Mouse (Mus musculus) erythroblast, embryonic 14.5 days (primary cell): ENCODE results near the gene Nppa. TPM values are rescaled to one million over a fixed set of nuclear protein-coding genes. Genes with fewer than 3 reads are reported as not detected.

Experiments
- H3K27me3 ChIP-seq: 2 replicates; pipeline ENCODE4 v1.6.1; 2012; ENCODE audit warnings: inconsistent platforms; ENCODE audit not compliant: control insufficient read depth
- H3K36me3 ChIP-seq: 2 replicates; pipeline ENCODE4 v1.6.1; 2012; ENCODE audit warnings: mild to moderate bottlenecking, inconsistent platforms; ENCODE audit not compliant: control insufficient read depth
- H3K4me1 ChIP-seq: 2 replicates; pipeline ENCODE4 v1.6.1; 2012; ENCODE audit warnings: inconsistent platforms; ENCODE audit not compliant: control insufficient read depth
- H3K4me3 ChIP-seq: replicated peaks from 2 replicates; pipeline ENCODE3; 2012; ENCODE audit warnings: moderate library complexity, mild to moderate bottlenecking, inconsistent platforms
- H3K9me3 ChIP-seq: 2 replicates; pipeline ENCODE4 v1.6.1; 2012; ENCODE audit warnings: low read length, inconsistent platforms, mixed read lengths; ENCODE audit not compliant: control insufficient read depth
- GATA1 ChIP-seq: IDR thresholded peaks from 2 replicates; pipeline ENCODE4 v1.6.1; 2012; ENCODE audit warnings: low read length, inconsistent platforms, mixed read lengths
- TAL1 ChIP-seq: IDR thresholded peaks from 3 replicates; pipeline ENCODE4 v1.6.1; 2012; ENCODE audit warnings: low read length, inconsistent platforms, mixed read lengths
- polyA plus RNA-seq: library from polyadenylated mRNA; stranded (reverse); fragments of >175 nt; gene quantifications from 2 replicates; pipeline ENCODE4 v1.2.3, GENCODE M21; 2012

The Nppa gene
- polyA plus RNA-seq, 1 experiment: not detected

DNA sequence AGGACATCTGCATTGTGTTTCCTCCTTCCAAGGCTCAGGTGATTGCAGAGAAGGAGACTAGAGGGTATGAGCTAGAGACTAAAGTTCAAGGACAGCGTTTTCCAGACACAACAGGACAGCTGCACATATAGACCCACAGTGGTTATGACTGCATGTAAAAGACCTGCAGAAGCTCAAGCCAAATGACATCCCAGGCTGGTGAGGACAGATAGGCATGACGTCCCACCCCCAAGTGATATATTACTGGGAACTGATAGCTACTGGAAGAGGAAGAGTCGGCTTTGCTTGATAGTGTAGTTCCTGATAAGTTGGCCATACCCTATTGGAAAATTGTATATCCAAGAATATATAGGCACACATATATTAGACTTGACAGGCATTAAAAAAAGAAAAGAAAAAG lies 24.3 kb upstream of the Nppa start:
- H3K36me3 ChIP-seq: no peaks in the 10 kb centered on the region
- 0 out of 2 replicates have a peak, but pooled peaks cover 3% of the 10 kb centered on the region for H3K9me3 ChIP-seq
- H3K27me3 ChIP-seq: no peaks in the 10 kb centered on the region
- H3K4me3 ChIP-seq: no peak overlapping the region
- no peak for TF ChIP-seq GATA1
- no peak for TF ChIP-seq TAL1
- H3K4me1 ChIP-seq: no peaks in the 10 kb centered on the region; the same call in 1 of the 2 replicates

DNA sequence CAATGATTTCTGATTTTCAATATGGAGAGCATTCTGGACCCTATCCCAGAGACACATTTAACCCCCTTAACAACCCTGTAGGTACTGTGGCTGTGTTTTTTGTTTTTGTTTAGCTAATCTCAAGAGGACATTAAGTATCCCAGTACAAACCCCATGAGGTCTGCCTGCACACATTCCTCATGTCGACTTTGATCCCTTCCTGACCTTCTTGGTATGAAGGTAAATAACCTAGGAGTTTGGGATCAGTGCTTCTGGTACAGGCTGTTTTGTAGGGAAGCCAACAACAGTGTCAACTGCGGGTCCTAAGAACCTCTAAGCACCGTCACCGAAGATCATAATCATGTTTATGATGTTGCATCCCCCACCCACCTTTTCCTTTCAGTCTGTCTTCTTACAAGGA lies 22.8 kb upstream of the Nppa start:
- Histone ChIP-seq H3K9me3 (0 out of 2 replicates have a peak, but pooled peaks cover 3% of the 10 kb centered on the region), H3K4me3 (no peak overlapping the region), H3K36me3 (no peaks in the 10 kb centered on the region), H3K4me1 (no peaks in the 10 kb centered on the region; the same call in 1 of the 2 replicates), H3K27me3 (no peaks in the 10 kb centered on the region)
- TF ChIP-seq TAL1 (no peak), GATA1 (no peak)

DNA sequence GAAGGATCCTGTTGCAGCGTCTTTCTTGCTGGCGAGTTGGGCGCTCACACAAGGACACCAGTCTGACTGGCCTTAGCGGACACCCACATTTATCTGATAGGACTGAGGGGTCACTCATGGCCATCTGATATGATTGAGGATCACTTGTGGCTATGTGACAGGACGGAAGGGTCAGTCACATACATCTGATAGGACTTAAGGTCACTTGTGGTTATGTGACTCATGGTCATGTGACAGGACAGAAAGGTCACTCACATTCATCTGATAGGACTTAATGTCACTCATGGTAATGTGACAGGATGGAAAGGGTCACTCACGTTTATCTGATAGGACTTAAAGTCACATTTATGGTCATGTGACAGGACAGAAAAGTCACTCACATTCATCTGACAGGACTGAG lies 22.1 kb upstream of the Nppa start:
- Histone ChIP-seq H3K36me3 (no peaks in the 10 kb centered on the region), H3K9me3 (0 out of 2 replicates have a peak, but pooled peaks cover 3% of the 10 kb centered on the region), H3K27me3 (no peaks in the 10 kb centered on the region), H3K4me3 (no peak overlapping the region), H3K4me1 (no peaks in the 10 kb centered on the region; the same call in 1 of the 2 replicates)
- TF ChIP-seq GATA1: no peak
- no peak for TF ChIP-seq TAL1

DNA sequence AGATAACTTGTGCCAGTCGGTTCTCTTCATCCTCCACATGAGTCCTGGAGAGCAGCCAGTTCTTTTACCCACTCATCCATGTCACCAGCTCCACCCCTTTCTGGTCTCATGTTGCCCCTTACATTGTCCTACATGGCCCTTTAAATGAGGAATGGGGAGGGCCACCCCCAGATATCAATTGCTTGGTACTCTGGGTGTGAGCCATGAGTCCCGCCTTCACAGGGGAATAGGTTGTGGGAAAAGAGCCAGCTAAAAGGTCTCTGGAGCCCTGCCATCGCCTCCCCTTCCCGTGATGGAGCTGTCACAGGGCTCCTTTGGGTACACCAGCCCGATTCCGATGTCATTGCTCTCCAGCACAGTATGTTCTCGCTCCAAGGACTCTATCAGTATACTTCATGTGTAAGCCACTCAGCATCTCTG lies 21.1 kb upstream of the Nppa start:
- H3K4me1 ChIP-seq: no peaks in the 10 kb centered on the region; the same call in 1 of the 2 replicates
- H3K9me3 ChIP-seq: 0 out of 2 replicates have a peak, but pooled peaks cover 3% of the 10 kb centered on the region
- H3K27me3 ChIP-seq: no peaks in the 10 kb centered on the region
- no peak for TF ChIP-seq GATA1
- TF ChIP-seq TAL1: no peak
- H3K4me3 ChIP-seq: no peak overlapping the region
- H3K36me3 ChIP-seq: no peaks in the 10 kb centered on the region

DNA sequence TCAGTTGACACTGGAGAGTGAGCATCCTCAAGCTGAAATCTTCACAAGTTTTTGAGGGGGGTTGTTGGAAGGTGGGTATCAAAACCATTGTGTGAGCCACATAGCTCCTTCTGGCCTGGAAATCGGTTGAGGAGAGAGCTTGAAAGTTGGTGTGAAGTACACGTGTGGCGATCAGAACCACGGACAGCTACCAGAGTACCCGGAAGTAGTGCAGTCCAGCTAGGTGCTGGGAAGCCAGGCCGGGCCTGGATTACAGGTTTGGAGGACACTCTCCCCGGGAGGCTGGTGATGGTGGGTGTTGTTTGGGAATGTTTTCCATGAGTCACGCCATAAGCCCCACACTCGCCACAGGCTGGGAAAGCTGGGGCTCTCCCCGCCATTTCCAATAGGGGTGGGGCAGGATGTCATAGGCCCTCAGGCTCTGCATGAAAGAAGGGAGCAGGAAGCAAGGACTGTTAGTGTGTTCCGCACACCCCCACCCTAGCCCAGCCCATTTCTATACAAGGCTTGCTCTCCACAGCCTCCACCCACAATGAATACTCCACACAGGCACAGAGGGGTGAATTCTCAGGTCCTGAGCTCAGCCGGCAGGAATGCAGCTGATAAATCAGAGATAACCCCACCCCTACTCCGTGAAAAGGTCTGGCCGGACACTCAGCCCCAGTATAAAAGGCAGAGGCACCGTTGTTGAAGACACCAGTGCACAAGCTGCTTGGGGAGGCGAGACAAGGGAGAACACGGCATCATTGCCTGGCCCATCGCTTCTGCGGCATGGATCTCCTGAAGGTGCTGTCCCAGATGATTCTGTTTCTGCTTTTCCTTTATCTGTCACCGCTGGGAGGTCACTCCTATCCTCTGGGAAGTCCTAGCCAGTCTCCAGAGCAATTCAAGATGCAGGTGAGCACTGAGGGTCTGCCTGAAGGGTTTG lies 15.1 kb upstream of the Nppa start, which contains the start of gene Nppb:
TSS of gene Nppb (plus strand) at position 584 of the 928 bp plus-strand sequence.
- H3K4me3 ChIP-seq: no peak within 1 kb of the TSS
- no peaks in the 10 kb centered on the region for H3K27me3 ChIP-seq
- H3K36me3 ChIP-seq: no peaks in the 10 kb centered on the region
- TF ChIP-seq GATA1 (no peak), TAL1 (no peak)
- no peaks in the 10 kb centered on the region for H3K4me1 ChIP-seq
- H3K9me3 ChIP-seq: no peaks in the 10 kb centered on the region

DNA sequence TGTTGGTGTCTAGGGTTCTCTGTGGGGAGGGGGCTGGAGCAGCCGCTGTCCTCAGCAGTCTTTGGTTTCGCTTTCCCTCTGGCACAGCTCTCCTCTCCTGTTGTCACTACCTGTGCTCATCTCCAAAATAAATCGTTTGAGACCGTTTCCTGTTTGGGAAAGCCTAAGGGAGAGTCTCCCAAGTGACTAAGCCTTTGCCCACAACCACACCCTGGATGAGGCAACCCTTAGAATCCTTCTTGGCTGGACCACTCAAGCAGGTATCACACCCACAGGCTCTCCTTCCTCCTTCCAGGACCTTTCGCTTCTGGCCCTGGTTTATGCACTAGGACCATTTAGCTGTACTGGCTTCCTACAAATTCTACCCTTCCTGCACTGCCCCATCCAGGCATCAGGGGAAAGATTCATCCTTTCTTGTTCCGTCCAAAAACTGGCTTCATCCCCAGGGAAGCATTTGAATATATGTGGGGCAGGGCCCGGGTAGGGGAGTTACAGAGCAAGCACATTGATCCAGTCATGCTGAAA lies 6.9 kb upstream of the Nppa start:
- no peaks in the 10 kb centered on the region for H3K27me3 ChIP-seq
- TF ChIP-seq TAL1: no peak
- no peak for TF ChIP-seq GATA1
- no peaks in the 10 kb centered on the region for H3K4me1 ChIP-seq
- H3K4me3 ChIP-seq: no peak overlapping the region
- H3K36me3 ChIP-seq: no peaks in the 10 kb centered on the region
- H3K9me3 ChIP-seq: no peaks in the 10 kb centered on the region

DNA sequence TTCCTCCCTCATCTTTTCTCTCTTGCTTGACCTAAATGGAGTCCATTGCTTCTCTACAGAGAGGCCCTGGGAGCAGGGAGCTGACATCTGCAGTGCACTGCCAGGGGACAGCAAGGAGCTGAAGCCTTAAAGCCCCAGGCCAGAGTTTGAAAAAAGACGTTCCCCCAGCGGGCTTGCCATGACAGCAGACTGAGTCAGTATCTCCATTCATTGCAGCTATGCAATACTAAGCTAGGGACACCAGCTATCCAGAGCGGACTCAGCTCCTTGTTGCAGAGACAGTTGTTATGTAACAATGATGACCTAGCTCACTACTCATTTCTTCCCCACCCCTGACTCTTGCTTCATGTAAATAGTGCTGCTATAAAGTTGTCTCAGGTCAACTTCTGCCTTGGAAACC lies 5.2 kb upstream of the Nppa start:
- H3K4me3 ChIP-seq: no peak overlapping the region
- H3K4me1 ChIP-seq: no peaks in the 10 kb centered on the region
- no peaks in the 10 kb centered on the region for H3K9me3 ChIP-seq
- H3K27me3 ChIP-seq: no peaks in the 10 kb centered on the region
- no peaks in the 10 kb centered on the region for H3K36me3 ChIP-seq
- TF ChIP-seq TAL1 (no peak), GATA1 (no peak)

DNA sequence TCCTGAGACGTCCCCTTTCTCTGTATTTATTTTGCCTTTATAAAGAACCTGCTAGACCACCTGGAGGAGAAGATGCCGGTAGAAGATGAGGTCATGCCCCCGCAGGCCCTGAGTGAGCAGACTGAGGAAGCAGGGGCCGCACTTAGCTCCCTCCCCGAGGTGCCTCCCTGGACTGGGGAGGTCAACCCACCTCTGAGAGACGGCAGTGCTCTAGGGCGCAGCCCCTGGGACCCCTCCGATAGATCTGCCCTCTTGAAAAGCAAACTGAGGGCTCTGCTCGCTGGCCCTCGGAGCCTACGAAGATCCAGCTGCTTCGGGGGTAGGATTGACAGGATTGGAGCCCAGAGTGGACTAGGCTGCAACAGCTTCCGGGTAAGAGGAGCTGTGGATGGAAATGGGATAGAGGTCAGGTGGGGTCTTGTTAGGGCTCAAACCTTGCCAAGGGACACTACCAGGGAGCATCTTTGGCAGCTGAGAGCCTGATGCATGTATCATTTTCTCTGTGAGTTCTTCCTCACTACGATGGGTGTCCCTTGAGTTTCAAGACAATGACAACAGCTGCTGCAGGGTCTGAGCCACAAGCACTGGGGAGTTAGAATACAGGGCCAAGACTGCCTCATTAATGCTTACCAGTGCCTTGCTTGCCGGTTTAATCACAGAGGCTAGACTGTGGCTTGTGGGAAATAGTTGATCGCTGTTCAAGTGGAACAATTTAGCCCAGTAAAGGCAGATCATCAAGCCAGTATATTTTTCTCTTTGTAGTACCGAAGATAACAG lies 679 bp downstream of the Nppa start:
- Histone ChIP-seq H3K36me3 (peaks cover 9% of the 10 kb centered on the region), H3K9me3 (no peaks in the 10 kb centered on the region), H3K27me3 (no peaks in the 10 kb centered on the region), H3K4me3 (no peak overlapping the region), H3K4me1 (no peaks in the 10 kb centered on the region)
- no peak for TF ChIP-seq GATA1
- TF ChIP-seq TAL1: no peak
